Mouse (Mus musculus): ENCODE data around the gene Fbxo24. TPM values are rescaled to one million over a fixed set of nuclear protein-coding genes. Genes with fewer than 3 reads are reported as not detected.

The Fbxo24 gene
- polyA plus RNA-seq, 1 experiment from 2014 or later: 0.18 TPM

- Histone ChIP-seq H3K4me3 (ENCODE audit: low read depth, low read length) (no peak within 1 kb of the TSS), H3K36me3 (ENCODE audit: control insufficient read depth, insufficient read depth, low read length) (no peaks in the 10 kb centered on the region), H3K4me2 (no peak within 1 kb of the TSS), H3K27ac (ENCODE audit: low read depth, low read length) (no peak within 1 kb of the TSS; the same call in 1 of the 2 replicates), H3K27me3 (replicated peaks; ENCODE audit: control insufficient read depth, insufficient read depth, low read length) (peaks cover 3% of the 10 kb centered on the region; the same call in 1 of the 2 replicates), H3K9ac (ENCODE audit: low read depth, low read length) (no peak within 1 kb of the TSS), H3K9me3 (ENCODE audit: control insufficient read depth, low read length) (no peaks in the 10 kb centered on the region), H3K4me1 (replicated peaks; ENCODE audit: control insufficient read depth, insufficient read depth, low read length) (peaks cover 17% of the 10 kb centered on the region)
- DNase-seq (ENCODE audit: low spot score) (no peak), ATAC-seq (replicated peaks; ENCODE audit: low FRiP score) (no peak)
- WGBS: 36% methylated on average over 11 of the region's 11 CpGs
Measured at GRCm38 (mm10) chr5:137613550-137613949, 15.3 kb downstream of the Fbxo24 start, which contains the start of gene Pcolce. Pcolce (minus strand) TSS chr5:137613784.

- peaks cover 3% of the 10 kb centered on the region for H3K27me3 ChIP-seq (replicated peaks; ENCODE audit: control insufficient read depth, insufficient read depth, low read length)
- H3K4me3 ChIP-seq (ENCODE audit: low read depth, low read length): no peak overlapping the region
- no peak overlapping the region for H3K9ac ChIP-seq (ENCODE audit: low read depth, low read length)
- WGBS: 67% methylated on average over 5 of the region's 5 CpGs
- peaks cover 21% of the 10 kb centered on the region for H3K4me1 ChIP-seq (replicated peaks; ENCODE audit: control insufficient read depth, insufficient read depth, low read length)
- H3K4me2 ChIP-seq: no peak overlapping the region
- no peak overlapping the region; the same call in 1 of the 2 replicates for H3K27ac ChIP-seq (ENCODE audit: low read depth, low read length)
- no peaks in the 10 kb centered on the region for H3K36me3 ChIP-seq (ENCODE audit: control insufficient read depth, insufficient read depth, low read length)
- ATAC-seq (replicated peaks; ENCODE audit: low FRiP score) (no peak), DNase-seq (ENCODE audit: low spot score) (no peak)
- no peaks in the 10 kb centered on the region for H3K9me3 ChIP-seq (ENCODE audit: control insufficient read depth, low read length)
Measured at GRCm38 (mm10) chr5:137613076-137613475, 15.7 kb downstream of the Fbxo24 start.

DNA sequence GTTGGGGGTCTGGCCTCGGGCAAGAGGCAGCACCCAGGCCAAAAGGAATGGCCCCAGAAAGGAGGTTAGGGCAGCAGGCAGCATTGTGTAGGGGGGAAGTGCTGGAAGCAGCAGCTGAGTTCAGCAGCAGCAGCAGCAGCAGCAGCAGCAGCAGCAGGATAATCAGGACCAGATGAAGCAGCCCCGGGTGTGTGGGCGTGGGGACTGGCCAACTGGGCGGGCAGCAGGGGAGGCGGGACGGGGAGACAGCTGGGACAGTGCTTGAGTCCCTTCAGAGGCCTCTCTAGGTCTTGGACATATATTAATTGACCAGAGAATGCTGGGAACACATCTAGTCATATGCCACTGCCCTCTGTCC lies 17.6 kb downstream of the Fbxo24 start:
- Histone ChIP-seq H3K4me2 (peak overlapping the region; percentile 56), H3K27ac (ENCODE audit: low read depth, low read length) (peak overlapping the region; percentile 79), H3K9me3 (ENCODE audit: control insufficient read depth, low read length) (no peaks in the 10 kb centered on the region), H3K9ac (ENCODE audit: low read depth, low read length) (peak overlapping the region; percentile 50; the same call in 1 of the 2 replicates), H3K27me3 (replicated peaks; ENCODE audit: control insufficient read depth, insufficient read depth, low read length) (peaks cover 7% of the 10 kb centered on the region), H3K4me3 (ENCODE audit: low read depth, low read length) (peak overlapping the region; percentile 28), H3K4me1 (replicated peaks; ENCODE audit: control insufficient read depth, insufficient read depth, low read length) (peaks cover 25% of the 10 kb centered on the region), H3K36me3 (ENCODE audit: control insufficient read depth, insufficient read depth, low read length) (0 out of 2 replicates have a peak, but pooled peaks cover 3% of the 10 kb centered on the region)
- WGBS: 9% methylated on average over 6 of the region's 6 CpGs
- DNase-seq (ENCODE audit: low spot score): peak; percentile 60
- ATAC-seq (replicated peaks; ENCODE audit: low FRiP score): no peak; the same call in 1 of the 2 replicates

DNA sequence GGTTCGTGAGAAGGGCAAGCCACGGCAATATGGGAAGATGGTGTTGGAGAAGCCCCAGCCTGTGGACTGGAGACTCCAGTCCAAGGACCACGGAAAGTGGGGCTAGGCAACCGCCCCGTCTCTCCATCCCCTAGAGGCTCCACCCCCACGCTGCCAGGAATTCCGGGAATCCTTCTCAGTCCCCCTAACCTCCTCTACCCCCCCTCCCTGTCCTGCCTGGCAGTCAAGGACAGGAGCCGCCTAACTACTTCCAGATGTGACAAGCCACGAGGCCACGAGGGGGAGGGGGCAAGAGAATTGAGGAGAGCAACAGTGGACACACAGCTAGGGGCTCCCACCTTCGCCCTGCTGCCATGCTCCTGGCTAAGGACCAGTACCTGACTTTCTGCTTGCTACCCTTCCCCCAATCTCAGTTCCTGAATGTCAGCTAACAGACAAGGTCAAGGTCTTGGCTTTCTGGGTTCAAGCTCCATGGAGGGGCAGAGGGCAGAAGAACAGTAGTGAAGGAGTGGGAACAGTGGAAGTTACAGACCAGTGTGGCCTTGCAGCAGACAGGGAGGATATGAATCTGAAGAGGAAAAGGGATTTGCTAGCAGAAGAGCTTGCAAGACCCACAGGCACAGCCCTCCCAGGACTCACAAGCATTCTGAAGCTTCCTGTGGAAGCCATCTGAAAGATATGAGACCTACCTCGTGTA lies 18.1 kb downstream of the Fbxo24 start:
- Histone ChIP-seq H3K4me3 (ENCODE audit: low read depth, low read length) (peak overlapping the region; percentile 28), H3K9ac (ENCODE audit: low read depth, low read length) (peak overlapping the region; percentile 50; the same call in 1 of the 2 replicates), H3K4me1 (replicated peaks; ENCODE audit: control insufficient read depth, insufficient read depth, low read length) (peaks cover 28% of the 10 kb centered on the region), H3K27ac (ENCODE audit: low read depth, low read length) (peak overlapping the region; percentile 79), H3K27me3 (replicated peaks; ENCODE audit: control insufficient read depth, insufficient read depth, low read length) (peaks cover 7% of the 10 kb centered on the region), H3K36me3 (ENCODE audit: control insufficient read depth, insufficient read depth, low read length) (peaks cover 5% of the 10 kb centered on the region; the same call in 1 of the 2 replicates), H3K9me3 (ENCODE audit: control insufficient read depth, low read length) (no peaks in the 10 kb centered on the region), H3K4me2 (peak overlapping the region; percentile 56)
- DNase-seq (ENCODE audit: low spot score): peak; percentile 55
- ATAC-seq (replicated peaks; ENCODE audit: low FRiP score): 0 out of 2 replicates have a peak, but pooled peaks have one; percentile 21
- WGBS: 21% methylated on average over 11 of the region's 12 CpGs

DNA sequence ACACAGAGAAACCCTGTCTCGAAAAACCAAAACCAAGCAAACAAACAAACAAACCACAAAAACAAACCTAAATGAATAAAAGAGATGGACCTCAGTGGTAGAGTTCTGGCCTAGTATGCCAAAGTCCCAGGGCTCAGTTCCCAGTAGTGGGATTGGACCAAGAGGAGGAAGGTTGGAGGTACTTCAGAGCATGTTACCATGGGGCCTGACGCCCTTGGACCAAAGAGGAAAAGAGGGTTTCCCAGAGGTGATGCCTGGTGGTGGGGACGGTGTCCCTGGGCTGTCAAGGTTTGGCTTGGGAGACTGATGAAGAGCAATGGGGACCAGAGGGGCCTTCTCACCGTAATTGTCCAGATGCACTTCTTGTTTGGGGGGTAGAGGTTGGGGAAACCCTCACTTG lies 18.7 kb downstream of the Fbxo24 start:
- H3K9me3 ChIP-seq (ENCODE audit: control insufficient read depth, low read length): no peaks in the 10 kb centered on the region
- no peak for DNase-seq (ENCODE audit: low spot score)
- peaks cover 7% of the 10 kb centered on the region for H3K27me3 ChIP-seq (replicated peaks; ENCODE audit: control insufficient read depth, insufficient read depth, low read length)
- WGBS: 60% methylated on average over 4 of the region's 4 CpGs
- H3K4me3 ChIP-seq (ENCODE audit: low read depth, low read length): peak overlapping the region; percentile 28
- peak overlapping the region; percentile 56 for H3K4me2 ChIP-seq
- peaks cover 7% of the 10 kb centered on the region; the same call in 1 of the 2 replicates for H3K36me3 ChIP-seq (ENCODE audit: control insufficient read depth, insufficient read depth, low read length)
- 0 out of 2 replicates have a peak overlapping the region, but pooled peaks have one; percentile 3 for H3K9ac ChIP-seq (ENCODE audit: low read depth, low read length)
- H3K27ac ChIP-seq (ENCODE audit: low read depth, low read length): no peak overlapping the region
- peaks cover 32% of the 10 kb centered on the region for H3K4me1 ChIP-seq (replicated peaks; ENCODE audit: control insufficient read depth, insufficient read depth, low read length)
- no peak for ATAC-seq (replicated peaks; ENCODE audit: low FRiP score)

DNA sequence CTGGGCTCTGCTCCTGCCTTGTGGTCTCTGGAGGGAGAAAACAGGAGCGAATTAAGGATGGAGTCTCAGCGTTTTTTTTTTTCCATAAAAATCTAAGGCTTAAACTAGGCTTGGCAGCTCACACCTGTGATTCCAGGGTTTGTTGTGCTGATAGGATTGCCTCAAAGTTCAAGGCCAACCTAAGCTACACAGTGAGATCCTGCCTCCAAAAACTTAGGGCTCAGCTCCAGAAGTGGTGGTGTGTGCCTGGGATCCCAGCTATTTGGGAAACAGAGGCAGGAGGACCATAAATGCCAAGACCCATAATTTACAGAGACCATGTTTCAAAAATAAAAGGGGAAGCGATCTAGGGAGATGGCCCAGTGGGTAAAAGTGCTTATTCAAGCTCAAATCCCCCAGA lies 19.5 kb downstream of the Fbxo24 start:
- no peak overlapping the region for H3K9ac ChIP-seq (ENCODE audit: low read depth, low read length)

GRCm38 (mm10) chr5:137608654-137609190 lies 20.1 kb downstream of the Fbxo24 start:
- no peaks in the 10 kb centered on the region for H3K9me3 ChIP-seq (ENCODE audit: control insufficient read depth, low read length)
- 34% methylated on average over 23 of the region's 23 CpGs for WGBS
- no peak for ATAC-seq (replicated peaks; ENCODE audit: low FRiP score)
- H3K4me2 ChIP-seq: peak overlapping the region; percentile 49
- no peak for DNase-seq (ENCODE audit: low spot score)
- peaks cover 9% of the 10 kb centered on the region; the same call in 1 of the 2 replicates for H3K36me3 ChIP-seq (ENCODE audit: control insufficient read depth, insufficient read depth, low read length)
- peaks cover 7% of the 10 kb centered on the region for H3K27me3 ChIP-seq (replicated peaks; ENCODE audit: control insufficient read depth, insufficient read depth, low read length)
- peaks cover 34% of the 10 kb centered on the region for H3K4me1 ChIP-seq (replicated peaks; ENCODE audit: control insufficient read depth, insufficient read depth, low read length)
- no peak overlapping the region for H3K27ac ChIP-seq (ENCODE audit: low read depth, low read length)
- H3K4me3 ChIP-seq (ENCODE audit: low read depth, low read length): 0 out of 2 replicates have a peak overlapping the region, but pooled peaks have one; percentile 10
- no peak overlapping the region for H3K9ac ChIP-seq (ENCODE audit: low read depth, low read length)

More for the DNA sequence above, 19.5 kb downstream of the Fbxo24 start:
- H3K9me3 ChIP-seq (ENCODE audit: control insufficient read depth, low read length): no peaks in the 10 kb centered on the region
- H3K27ac ChIP-seq (ENCODE audit: low read depth, low read length): no peak overlapping the region
- 67% methylated on average over 3 of the region's 3 CpGs for WGBS
- peaks cover 34% of the 10 kb centered on the region for H3K4me1 ChIP-seq (replicated peaks; ENCODE audit: control insufficient read depth, insufficient read depth, low read length)
- no peak overlapping the region for H3K4me2 ChIP-seq
- H3K27me3 ChIP-seq (replicated peaks; ENCODE audit: control insufficient read depth, insufficient read depth, low read length): peaks cover 7% of the 10 kb centered on the region
- ATAC-seq (replicated peaks; ENCODE audit: low FRiP score) (no peak), DNase-seq (ENCODE audit: low spot score) (no peak)
- no peak overlapping the region for H3K4me3 ChIP-seq (ENCODE audit: low read depth, low read length)
- H3K36me3 ChIP-seq (ENCODE audit: control insufficient read depth, insufficient read depth, low read length): peaks cover 7% of the 10 kb centered on the region; the same call in 1 of the 2 replicates

DNA sequence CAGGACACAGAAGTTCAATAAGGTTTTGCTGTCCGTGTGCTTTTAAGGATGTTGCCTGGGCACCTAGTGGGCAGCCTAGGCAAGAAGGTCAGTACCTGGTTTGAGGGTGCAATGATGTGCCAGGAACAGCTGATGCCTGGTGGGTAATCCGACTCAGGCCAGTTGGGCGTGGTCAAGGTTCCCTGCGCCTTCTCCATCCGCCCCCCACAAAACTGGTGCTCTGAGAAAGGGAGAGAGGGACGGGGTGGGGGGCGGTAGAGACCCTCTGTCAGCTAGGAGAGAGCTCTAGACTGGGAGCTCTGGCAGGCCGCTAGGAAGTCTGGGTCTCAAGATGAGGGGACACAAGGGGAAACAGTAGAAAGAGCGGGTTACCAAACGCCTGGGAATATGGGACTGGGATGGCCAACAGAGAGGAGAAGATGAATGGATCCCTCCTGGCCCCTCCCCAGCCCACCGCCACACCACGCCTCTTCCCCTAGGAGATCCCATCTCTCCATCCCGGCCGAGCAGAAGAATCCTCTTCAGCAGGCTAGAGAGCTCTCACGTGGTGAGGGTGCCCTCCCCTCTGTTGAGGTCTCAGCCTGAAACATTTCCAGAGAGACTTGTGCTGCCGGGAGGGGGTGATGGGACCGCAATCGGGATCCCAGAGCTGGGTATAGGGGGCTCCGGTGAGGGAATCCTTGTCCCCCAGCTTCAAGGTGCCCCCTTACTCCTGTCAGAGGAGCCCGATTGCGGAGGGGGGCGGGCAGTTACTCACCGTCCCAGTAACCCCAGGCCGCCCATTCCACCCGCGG lies 20.7 kb downstream of the Fbxo24 start:
- H3K4me2 ChIP-seq: peak overlapping the region; percentile 49
- ATAC-seq (replicated peaks; ENCODE audit: low FRiP score) (no peak), DNase-seq (ENCODE audit: low spot score) (no peak)
- peaks cover 32% of the 10 kb centered on the region for H3K4me1 ChIP-seq (replicated peaks; ENCODE audit: control insufficient read depth, insufficient read depth, low read length)
- H3K27me3 ChIP-seq (replicated peaks; ENCODE audit: control insufficient read depth, insufficient read depth, low read length): peaks cover 7% of the 10 kb centered on the region
- no peak overlapping the region for H3K27ac ChIP-seq (ENCODE audit: low read depth, low read length)
- H3K4me3 ChIP-seq (ENCODE audit: low read depth, low read length): 0 out of 2 replicates have a peak overlapping the region, but pooled peaks have one; percentile 10
- peaks cover 9% of the 10 kb centered on the region; the same call in 1 of the 2 replicates for H3K36me3 ChIP-seq (ENCODE audit: control insufficient read depth, insufficient read depth, low read length)
- WGBS: 28% methylated on average over 26 of the region's 26 CpGs
- no peak overlapping the region for H3K9ac ChIP-seq (ENCODE audit: low read depth, low read length)
- H3K9me3 ChIP-seq (ENCODE audit: control insufficient read depth, low read length): no peaks in the 10 kb centered on the region
